Mouse (Mus musculus) lung, adult 18-20 months (tissue): ENCODE measurements around the gene Nhsl1.

ENCODE experiments used
- DNase-seq, 2 experiments: peaks; one replicate each; pipeline ENCODE4 v3.0.0; 2022; ENCODE audit warnings: mixed read lengths in 2 of 2

Gene Nhsl1

DNA sequence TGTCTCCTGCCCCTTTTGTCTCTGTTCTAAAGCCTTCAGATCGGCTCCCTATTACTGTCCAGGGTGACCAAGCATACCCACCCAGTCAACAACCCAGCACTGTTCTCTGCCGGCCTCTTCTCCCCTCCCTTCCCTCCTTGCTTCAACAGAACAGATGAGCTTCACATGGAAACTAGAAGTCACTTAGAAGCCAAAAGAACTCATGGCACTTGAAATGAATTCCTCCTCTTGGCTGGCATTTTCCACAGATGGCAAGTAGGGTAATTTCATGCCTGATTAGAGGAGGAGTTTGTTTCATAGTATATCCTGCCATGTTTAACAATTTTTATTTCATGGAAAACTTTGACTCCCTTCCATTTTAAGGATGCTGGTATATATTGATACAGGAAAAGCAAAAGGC, 85.2 kb downstream of the Nhsl1 start:
- DNase-seq = no peak

DNA sequence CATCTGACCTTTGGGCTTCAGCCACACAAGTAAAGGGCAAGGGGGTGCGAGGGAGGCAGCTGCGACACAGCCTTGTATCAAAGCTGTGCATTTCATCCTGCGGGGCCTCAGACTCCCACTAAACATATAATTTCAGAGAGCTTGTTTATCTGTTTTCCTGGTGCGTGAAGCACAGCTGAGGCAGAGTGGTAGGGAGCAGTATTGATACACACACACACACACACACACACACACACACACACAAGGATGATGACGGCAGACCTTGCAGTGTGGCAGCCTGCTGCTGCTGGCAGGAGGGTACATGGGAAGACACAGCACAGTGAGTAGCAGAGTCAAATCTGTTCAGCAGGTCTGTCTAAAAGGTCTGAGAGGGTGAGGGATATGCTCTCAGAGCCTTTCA, 85.9 kb downstream of the Nhsl1 start:
- DNase-seq = no peak

DNA sequence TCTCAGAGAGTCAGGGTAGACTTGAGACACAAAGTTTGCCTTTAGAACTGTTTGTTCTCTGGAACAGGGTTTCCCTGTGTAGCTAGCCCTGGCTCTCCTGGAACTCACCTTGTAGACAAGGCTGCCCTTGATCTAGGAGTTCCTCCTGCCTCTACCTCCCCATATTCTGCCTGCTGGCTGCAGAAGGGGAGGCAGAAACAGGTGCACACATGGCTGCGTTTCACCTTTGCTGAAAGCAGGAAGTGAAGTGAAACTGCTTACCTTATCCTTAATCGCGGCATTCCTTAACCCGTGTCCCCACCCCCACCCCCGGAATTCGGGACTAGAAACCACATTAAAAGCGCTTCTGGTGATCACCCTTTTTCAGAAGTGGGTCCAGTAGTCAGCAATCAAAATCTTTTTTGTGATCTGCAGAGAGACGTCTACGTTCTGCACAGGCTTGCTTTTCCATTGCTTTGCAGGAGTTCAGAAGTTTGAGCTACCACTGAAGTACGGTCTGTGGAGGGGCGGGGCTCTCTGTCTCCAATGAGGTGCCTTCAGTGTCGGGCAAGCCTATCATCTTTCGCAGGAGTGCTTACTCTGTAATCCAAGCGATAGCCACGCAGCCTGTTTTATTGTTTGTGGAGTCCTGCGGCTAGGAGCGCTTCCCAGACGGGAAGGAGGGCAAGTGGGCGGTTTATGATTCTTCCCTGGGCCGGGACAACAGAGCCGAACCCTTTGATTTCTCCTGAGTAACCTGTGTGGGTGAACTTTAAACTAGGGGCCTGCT, 88.5 kb downstream of the Nhsl1 start:
- peak; percentile 86 to 89 for DNase-seq

- no peak for DNase-seq
Observed at GRCm38 (mm10) chr10:18408128-18408527, 89.3 kb downstream of the Nhsl1 start.

DNA sequence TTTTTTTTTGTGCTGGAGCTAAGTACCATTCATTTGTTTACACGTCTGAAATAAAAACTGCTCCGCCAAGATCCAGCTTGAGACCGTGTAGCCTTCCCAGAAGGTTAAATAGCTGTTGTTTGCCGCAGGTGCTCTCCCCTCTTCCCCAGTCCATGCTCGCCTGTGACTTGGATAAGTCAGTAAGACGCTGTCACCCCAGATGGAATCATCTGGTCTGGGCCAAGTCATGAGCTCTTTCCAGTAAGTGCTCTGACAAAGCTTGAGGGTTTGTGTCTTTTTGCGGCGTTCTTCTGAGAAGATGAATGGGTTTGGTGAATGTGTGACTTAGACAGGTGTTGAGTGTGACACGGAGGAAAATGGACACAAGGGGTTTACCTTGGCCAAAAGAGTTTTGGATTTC, 89.8 kb downstream of the Nhsl1 start:
- DNase-seq = no peak

- no peak for DNase-seq
Observed at GRCm38 (mm10) chr10:18409068-18409467, 90.3 kb downstream of the Nhsl1 start.

DNA sequence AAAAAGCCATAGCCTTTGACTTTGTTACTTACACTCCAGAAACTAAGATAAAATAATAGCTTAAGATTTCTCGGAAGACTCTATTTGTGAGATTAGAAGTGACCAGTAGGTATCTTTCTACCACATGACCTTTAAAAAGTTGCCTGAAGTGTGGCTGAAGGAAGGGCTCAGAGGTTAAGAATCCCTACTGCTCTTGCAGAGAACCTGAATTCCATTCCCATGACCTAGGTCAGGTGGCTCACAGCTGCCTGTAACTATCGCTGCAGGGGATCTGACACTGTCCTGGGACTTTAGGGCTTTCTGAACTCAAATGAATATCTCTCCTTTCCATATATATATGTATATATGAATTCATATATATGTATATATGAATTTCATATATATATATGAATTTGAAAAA, 92.5 kb downstream of the Nhsl1 start:
- DNase-seq = no peak

DNA sequence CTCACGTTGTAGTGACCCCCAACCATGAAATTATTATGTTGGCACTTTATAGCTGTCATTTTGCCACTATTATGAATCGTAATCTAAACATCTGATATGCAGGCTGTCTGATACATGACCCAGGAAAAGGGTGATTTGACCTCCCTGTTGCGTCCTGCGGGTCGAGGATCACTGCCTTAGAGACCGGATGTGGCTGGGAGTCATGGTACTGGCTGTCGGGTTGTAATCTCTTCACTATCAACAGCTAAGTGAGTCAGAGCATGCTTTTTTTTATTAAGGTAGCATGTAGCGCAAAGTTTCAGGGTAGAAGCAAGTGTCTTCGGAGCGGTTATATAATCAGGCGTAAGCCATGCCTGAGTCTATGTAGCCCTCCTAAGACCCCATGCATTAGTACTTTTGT, 97.2 kb downstream of the Nhsl1 start:
- no peak for DNase-seq

DNA sequence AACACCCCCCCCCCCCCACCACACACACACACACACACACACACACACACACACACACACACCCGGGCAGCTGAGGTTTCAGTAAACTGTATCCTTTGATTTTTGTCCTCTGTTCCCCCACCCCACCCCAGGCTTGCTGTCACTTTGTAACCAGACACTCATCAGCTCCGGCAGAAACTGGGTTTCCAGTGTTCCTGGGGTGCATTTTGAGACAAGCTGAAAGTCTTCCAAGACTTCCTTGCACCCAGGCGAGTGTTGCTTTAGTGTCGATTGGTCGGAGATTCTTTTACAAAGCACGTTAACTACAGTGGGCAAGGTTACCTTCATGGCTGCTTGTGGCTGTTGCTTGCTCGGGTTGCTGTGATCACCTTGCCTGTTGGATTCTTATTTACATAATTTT, 99.4 kb downstream of the Nhsl1 start:
- DNase-seq = no peak

DNA sequence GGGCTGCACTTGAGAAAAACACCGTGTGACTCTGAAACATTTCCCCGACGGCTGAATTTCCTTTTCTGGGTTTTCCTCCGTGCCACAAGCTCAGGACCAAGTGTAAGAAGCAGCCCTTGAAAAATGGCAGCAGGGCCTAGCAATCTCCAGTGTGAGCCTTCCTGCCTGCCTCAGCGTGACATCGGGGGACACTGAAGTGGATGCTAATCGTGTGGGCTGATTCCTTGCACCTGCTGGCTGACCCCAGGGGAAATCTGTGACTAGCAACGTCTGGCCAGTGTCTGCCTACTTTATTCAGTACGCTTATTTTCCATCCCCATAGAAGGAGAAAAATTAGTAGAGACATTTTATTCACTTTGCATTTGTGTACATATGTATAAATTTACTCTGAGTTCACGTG, 100.7 kb downstream of the Nhsl1 start:
- DNase-seq = no peak

GRCm38 (mm10) chr10:18420259-18421000, 101.6 kb downstream of the Nhsl1 start:
- DNase-seq = no peak

GRCm38 (mm10) chr10:18422968-18423367, 104.2 kb downstream of the Nhsl1 start:
- DNase-seq = no peak

DNA sequence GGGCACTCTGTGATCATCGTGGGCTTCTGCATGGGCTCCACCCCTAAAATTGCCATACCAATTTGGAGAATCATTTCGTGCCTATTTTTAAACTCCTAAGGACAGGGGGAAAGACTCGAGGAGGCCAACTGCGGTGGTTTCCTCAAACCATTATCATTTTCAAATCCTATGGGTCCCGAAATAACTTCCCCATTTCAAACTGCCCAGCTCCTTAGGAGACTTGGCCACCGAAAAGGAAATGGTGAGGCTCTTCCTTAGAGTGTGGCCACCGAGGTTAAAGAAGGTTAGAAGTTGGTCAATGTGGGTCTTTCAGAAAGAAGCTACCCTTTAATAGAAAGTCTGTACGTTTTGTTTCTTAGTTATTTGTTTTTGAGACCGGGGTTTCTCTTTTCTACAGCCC, 104.8 kb downstream of the Nhsl1 start:
- DNase-seq = no peak

DNA sequence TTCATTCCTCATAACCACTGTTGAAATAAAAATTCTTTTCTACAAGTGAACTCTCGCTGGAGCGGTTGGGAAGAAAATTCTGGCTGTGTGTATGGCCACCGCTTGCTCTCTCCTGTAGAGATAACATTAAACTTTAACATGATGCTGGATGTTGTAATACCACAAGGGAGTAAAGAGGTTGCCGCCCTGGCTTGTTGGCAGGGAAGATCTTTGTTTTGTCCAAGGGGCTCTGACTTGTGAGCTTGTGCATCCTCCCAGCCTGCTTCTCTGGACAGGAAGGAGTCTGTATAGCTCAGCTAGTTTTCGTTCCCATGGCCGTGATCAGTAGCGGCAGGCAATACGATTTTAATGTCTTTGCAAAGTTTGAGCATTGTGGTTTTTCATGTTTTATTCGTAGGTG, 109.1 kb downstream of the Nhsl1 start:
- DNase-seq = peak; percentile 38 to 40

DNA sequence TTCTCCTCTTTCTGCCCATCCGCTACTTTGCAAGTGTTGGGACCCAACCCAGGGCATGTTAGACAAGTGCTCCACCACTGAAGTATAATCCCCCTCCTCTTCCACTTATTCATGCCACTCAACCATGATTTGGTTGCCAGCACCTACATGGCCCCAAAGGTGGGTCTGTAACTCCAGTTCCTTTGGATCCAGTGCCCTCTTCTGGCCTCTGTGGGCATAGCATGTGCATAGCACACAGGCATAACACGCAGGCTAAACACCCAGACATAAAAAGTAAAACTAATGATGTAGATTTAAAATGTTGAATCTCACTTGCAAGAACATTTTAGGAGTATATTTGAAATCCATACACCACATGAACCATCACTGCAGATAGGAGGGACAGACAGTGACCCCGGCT, 110.7 kb downstream of the Nhsl1 start:
- no peak for DNase-seq

- DNase-seq = no peak
Observed at GRCm38 (mm10) chr10:18430141-18430540, 111.4 kb downstream of the Nhsl1 start.

DNA sequence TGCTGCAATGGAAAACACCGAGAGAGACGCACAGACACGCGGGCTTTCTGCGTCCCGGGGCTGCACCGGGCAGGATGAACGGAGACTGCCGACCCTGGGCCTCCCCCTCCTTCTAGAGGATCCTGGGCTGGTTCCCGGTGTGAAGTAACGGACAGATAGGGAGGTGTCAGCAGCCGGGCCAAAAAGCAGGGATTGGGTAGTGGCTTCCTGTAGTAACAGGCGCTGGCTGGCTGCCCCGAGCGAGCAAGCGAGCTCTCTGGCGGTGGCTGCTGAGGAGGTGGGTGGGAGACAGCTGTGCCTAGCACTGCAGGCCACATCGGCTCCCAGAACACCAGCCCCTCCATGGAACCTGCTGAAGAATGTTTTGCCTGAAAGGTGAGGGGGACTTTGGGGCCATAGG, 112.2 kb downstream of the Nhsl1 start:
- peak; percentile 71 to 82 for DNase-seq

DNA sequence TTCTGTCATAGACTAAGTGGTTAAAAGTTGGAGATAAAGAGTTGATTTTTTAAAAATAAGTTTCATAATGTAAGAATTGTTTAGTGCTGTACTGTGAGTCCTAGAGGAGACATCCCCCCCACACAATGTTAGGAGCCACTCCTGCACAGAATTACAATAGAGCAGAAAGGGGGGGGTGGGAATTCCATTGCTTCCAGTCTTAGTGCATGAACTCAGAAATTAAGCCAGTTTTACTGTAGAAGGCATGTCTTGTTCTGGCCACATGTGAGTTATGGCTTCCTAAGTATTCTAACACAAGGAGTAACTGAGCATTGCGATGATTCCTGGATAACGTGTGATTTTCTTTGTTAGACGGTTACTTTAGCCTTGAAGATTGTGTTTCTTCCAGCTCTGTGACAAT, 112.8 kb downstream of the Nhsl1 start:
- no peak for DNase-seq

GRCm38 (mm10) chr10:18435454-18435853, 116.7 kb downstream of the Nhsl1 start:
- no peak for DNase-seq

DNA sequence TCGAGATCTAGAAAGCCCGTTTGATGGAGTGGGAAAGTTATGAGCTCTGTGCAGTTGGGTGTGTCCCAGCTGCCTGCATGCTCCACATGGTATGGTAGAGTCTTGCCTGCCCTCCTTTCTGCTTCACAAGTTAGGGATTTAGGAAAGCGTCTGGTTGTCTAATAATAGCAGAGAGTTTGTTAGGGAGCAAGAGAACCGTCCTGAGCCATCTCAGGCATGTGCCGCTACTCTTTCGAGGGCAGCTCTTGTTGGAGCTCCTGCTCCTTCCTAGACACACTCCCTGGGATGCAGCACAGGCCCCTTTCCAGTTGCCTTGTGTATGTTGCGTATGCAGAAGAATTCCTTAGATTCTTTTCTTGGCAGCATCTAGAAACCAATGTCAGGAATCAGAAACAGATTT, 117.2 kb downstream of the Nhsl1 start:
- DNase-seq = no peak

GRCm38 (mm10) chr10:18437584-18437983, 118.8 kb downstream of the Nhsl1 start:
- no peak for DNase-seq

DNA sequence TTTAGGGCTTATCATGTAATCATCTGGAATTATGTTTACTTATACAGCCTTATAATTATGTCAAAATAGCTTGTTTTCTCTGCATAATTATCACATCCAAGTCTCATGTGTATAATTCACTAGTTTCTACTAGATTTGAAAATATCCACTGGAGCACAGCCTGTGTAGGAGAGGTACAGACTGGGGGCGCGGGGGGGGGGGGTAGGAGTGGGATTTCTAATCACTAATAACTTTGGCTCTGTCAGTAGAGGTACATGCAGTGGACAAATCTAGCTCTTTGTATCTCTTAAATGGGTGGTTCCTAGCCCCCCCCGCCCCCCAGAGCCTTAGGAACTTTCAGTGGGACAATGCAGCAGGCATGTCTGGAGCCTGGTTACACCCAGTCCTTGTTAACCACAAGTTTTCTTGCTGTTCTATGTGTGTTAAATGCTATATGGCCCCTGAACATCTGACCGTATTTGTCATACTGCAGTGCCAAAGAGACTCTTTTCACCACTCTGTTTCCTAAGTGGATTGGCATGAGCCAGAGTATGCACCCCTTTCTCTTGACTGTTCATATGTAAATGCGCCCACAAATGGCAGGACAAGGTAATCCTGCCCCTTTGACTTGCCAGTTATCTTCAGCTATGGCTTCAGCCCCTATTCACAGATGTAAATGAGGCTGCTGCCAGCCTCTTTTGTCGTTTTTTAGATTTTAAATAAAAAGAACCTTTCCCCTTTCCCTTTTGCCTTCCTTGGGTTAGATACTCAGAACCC, 127.0 kb downstream of the Nhsl1 start:
- DNase-seq = no peak

- no peak for DNase-seq
Observed at GRCm38 (mm10) chr10:18446359-18446820, 127.6 kb downstream of the Nhsl1 start.

DNA sequence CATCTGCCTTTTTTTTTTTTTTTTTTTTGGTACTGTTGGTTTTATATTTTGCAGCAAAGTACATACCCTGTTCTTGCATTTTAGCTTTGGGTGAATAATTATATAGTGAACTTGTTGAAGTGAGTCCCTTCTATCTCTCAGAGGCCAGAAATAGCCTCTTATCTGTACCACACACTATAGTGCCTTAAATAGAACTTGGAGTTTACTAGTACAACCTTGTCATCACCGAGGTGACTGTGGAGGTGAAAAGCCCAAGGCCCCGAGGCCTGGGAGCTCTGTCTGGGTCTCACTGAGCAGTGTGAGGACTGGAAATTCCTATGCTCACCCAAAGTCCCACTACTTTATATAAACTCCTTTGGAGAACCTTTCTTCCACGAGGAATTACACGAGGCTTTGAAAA, 128.5 kb downstream of the Nhsl1 start:
- no peak for DNase-seq
